Mouse (Mus musculus) thymus, adult 2 months (tissue): Measurements from ENCODE around the gene Ube2f. TPM values are rescaled to one million over a fixed set of nuclear protein-coding genes. Genes with fewer than 3 reads are reported as not detected.

ENCODE experiments used
- DNase-seq: peaks from one replicate; pipeline ENCODE4 v3.0.0; 2021
- H3K27ac ChIP-seq: fragments of 200-500 bp; 2 replicates; pipeline ENCODE4 v1.5.1; 2012; ENCODE audit warnings: low read length, control low read depth; ENCODE audit not compliant: control insufficient read depth, insufficient read depth
- H3K27me3 ChIP-seq: fragments of 200-500 bp; 2 replicates; pipeline ENCODE4 v1.6.1; 2012; ENCODE audit warnings: mild to moderate bottlenecking, low read length, moderate library complexity, mixed read lengths; ENCODE audit not compliant: control insufficient read depth, insufficient read depth
- H3K36me3 ChIP-seq: fragments of 200-500 bp; 2 replicates; pipeline ENCODE4 v1.6.1; 2012; ENCODE audit warnings: mild to moderate bottlenecking, low read length, moderate library complexity; ENCODE audit not compliant: control insufficient read depth, insufficient read depth
- H3K4me1 ChIP-seq: fragments of 200-500 bp; replicated peaks from 2 replicates; pipeline ENCODE4 v1.6.1; 2012; ENCODE audit warnings: low read length; ENCODE audit not compliant: control insufficient read depth, insufficient read depth
- H3K4me3 ChIP-seq: fragments of 200-500 bp; 2 replicates; pipeline ENCODE4 v1.5.1; 2012; ENCODE audit warnings: mild to moderate bottlenecking, low read length, control low read depth, moderate library complexity; ENCODE audit not compliant: control insufficient read depth, insufficient read depth
- CTCF ChIP-seq: fragments of 200-500 bp; IDR thresholded peaks from 2 replicates; pipeline ENCODE4 v1.5.1; 2012; ENCODE audit warnings: mild to moderate bottlenecking, control low read depth, low read length, moderate library complexity, borderline replicate concordance; ENCODE audit not compliant: control insufficient read depth, poor library complexity, insufficient read depth; ENCODE audit errors: extremely low read depth
- POLR2A ChIP-seq: fragments of 200-500 bp; IDR thresholded peaks from 2 replicates; pipeline ENCODE4 v1.6.1; 2012; ENCODE audit warnings: mild to moderate bottlenecking, low read length, control low read depth, moderate library complexity; ENCODE audit not compliant: control insufficient read depth, poor library complexity, insufficient read depth; ENCODE audit errors: extremely low read depth
- WGBS: fragments of 180-500 bp; shearing (Covaris S2); methylation state at CpG from one replicate; pipeline ENCODE4 v1.1.7; 2018; 5-methylcytosine and 5-hydroxymethylcytosine counted together
- polyA plus RNA-seq: library from polyadenylated mRNA; depleted of rRNA; stranded (reverse); fragments of >200 nt; gene quantifications from 2 replicates; pipeline ENCODE4 v1.2.3, GENCODE M21; 2012

The Ube2f gene
- polyA plus RNA-seq, 1 experiment: 36.7 TPM

GRCm38 (mm10) chr1:91241249-91241648 lies 8.9 kb upstream of the Ube2f start:
- TF ChIP-seq POLR2A (no peak), CTCF (no peak)
- Histone ChIP-seq H3K4me1 (peaks cover 10% of the 10 kb centered on the region), H3K27me3 (no peaks in the 10 kb centered on the region), H3K36me3 (no peaks in the 10 kb centered on the region), H3K4me3 (no peak overlapping the region), H3K27ac (peak overlapping the region; percentile 84)
- no peak for DNase-seq
- WGBS: 21% methylated on average over 4 of the region's 4 CpGs

GRCm38 (mm10) chr1:91248242-91248641 lies 1.9 kb upstream of the Ube2f start:
- WGBS: 94% methylated on average over 5 of the region's 5 CpGs

GRCm38 (mm10) chr1:91248970-91249369 lies 1.1 kb upstream of the Ube2f start:
- Histone ChIP-seq H3K4me1 (peaks cover 17% of the 10 kb centered on the region), H3K36me3 (no peaks in the 10 kb centered on the region), H3K27me3 (no peaks in the 10 kb centered on the region), H3K4me3 (no peak overlapping the region), H3K27ac (no peak overlapping the region)
- no peak for DNase-seq
- WGBS: 74% methylated on average over 4 of the region's 4 CpGs
- TF ChIP-seq POLR2A: no peak
- no peak for TF ChIP-seq CTCF

More at GRCm38 (mm10) chr1:91248242-91248641, 1.9 kb upstream of the Ube2f start:
- Histone ChIP-seq H3K4me3 (no peak overlapping the region), H3K36me3 (no peaks in the 10 kb centered on the region), H3K27me3 (no peaks in the 10 kb centered on the region), H3K27ac (no peak overlapping the region), H3K4me1 (peaks cover 17% of the 10 kb centered on the region)
- DNase-seq: no peak
- TF ChIP-seq POLR2A: no peak
- TF ChIP-seq CTCF: no peak

- DNase-seq: peak; percentile 32
- peaks cover 17% of the 10 kb centered on the region for H3K4me1 ChIP-seq
- no peak for TF ChIP-seq POLR2A
- 0 out of 2 replicates have a peak, but pooled peaks have one; percentile 9 for TF ChIP-seq CTCF
- no peaks in the 10 kb centered on the region for H3K27me3 ChIP-seq
- H3K4me3 ChIP-seq: peak overlapping the region; percentile 92
- H3K36me3 ChIP-seq: no peaks in the 10 kb centered on the region
- no peak overlapping the region for H3K27ac ChIP-seq
- WGBS: under 1% methylated on average over 70 of the region's 70 CpGs
These were observed 477 bp downstream of the Ube2f start for GRCm38 (mm10) chr1:91250415-91251147.

GRCm38 (mm10) chr1:91251148-91251650 lies 1.1 kb downstream of the Ube2f start:
- Histone ChIP-seq H3K36me3 (no peaks in the 10 kb centered on the region), H3K27ac (no peak overlapping the region), H3K27me3 (no peaks in the 10 kb centered on the region), H3K4me3 (peak overlapping the region; percentile 92; the same call in 1 of the 2 replicates), H3K4me1 (peaks cover 17% of the 10 kb centered on the region)
- DNase-seq: no peak
- no peak for TF ChIP-seq POLR2A
- TF ChIP-seq CTCF: no peak
- 27% methylated on average over 5 of the region's 5 CpGs for WGBS

GRCm38 (mm10) chr1:91251927-91252326 lies 1.8 kb downstream of the Ube2f start:
- 55% methylated on average over 8 of the region's 8 CpGs for WGBS
- Histone ChIP-seq H3K36me3 (no peaks in the 10 kb centered on the region), H3K4me1 (peaks cover 17% of the 10 kb centered on the region), H3K27me3 (no peaks in the 10 kb centered on the region), H3K27ac (no peak overlapping the region), H3K4me3 (no peak overlapping the region)
- DNase-seq: no peak
- TF ChIP-seq POLR2A (no peak), CTCF (0 out of 2 replicates have a peak, but pooled peaks have one; percentile 21)
